Mouse (Mus musculus) liver, adult 2 months (tissue): ENCODE measurements around the gene Scap. TPM values are rescaled to one million over a fixed set of nuclear protein-coding genes. Genes with fewer than 3 reads are reported as not detected.
A peak's percentile ranks its signal among the peaks of the same experiment; 100 is the strongest.

Source experiments
- DNase-seq: peaks from one replicate; pipeline ENCODE4 v3.0.0-alpha.2; 2011; ENCODE audit warnings: low read depth, low spot score; ENCODE audit errors: extremely low read depth
- H3K27ac ChIP-seq: fragments of 200-500 bp; replicated peaks from 2 replicates; pipeline ENCODE4 v1.5.1; 2012; ENCODE audit warnings: low read depth, mild to moderate bottlenecking, control low read depth, inconsistent platforms, low read length; ENCODE audit not compliant: insufficient read depth
- H3K27me3 ChIP-seq: fragments of 200-500 bp; 2 replicates; pipeline ENCODE4 v1.6.1; 2012; ENCODE audit warnings: mild to moderate bottlenecking, moderate library complexity, low read length, inconsistent platforms; ENCODE audit not compliant: control insufficient read depth, insufficient read depth
- H3K36me3 ChIP-seq: fragments of 200-500 bp; 2 replicates; pipeline ENCODE4 v1.6.1; 2012; ENCODE audit warnings: low read length, inconsistent platforms; ENCODE audit not compliant: control insufficient read depth, insufficient read depth
- H3K4me1 ChIP-seq: fragments of 200-500 bp; 2 replicates; pipeline ENCODE4 v1.6.1; 2011; ENCODE audit warnings: low read length; ENCODE audit not compliant: control insufficient read depth, insufficient read depth
- H3K4me3 ChIP-seq: fragments of 200-500 bp; 2 replicates; pipeline ENCODE4 v1.5.1; 2011; ENCODE audit warnings: low read depth, mild to moderate bottlenecking, control low read depth, low read length, moderate library complexity; ENCODE audit not compliant: insufficient read depth
- H3K79me2 ChIP-seq: fragments of 200-500 bp; 2 replicates; pipeline ENCODE4 v1.6.1; 2012; ENCODE audit warnings: inconsistent platforms, mild to moderate bottlenecking, low read length, moderate library complexity; ENCODE audit not compliant: control insufficient read depth, insufficient read depth
- H3K9ac ChIP-seq: fragments of 200-500 bp; 2 replicates; pipeline ENCODE4 v1.6.1; 2012; ENCODE audit warnings: low read depth, mild to moderate bottlenecking, control low read depth, inconsistent platforms, low read length
- CTCF ChIP-seq: fragments of 200-500 bp; IDR thresholded peaks from 2 replicates; pipeline ENCODE4 v1.5.1; 2011; ENCODE audit warnings: low read depth, low read length, control low read depth
- POLR2A ChIP-seq: fragments of 200-500 bp; IDR thresholded peaks from 2 replicates; pipeline ENCODE4 v1.6.1; 2011; ENCODE audit warnings: low read length, control low read depth; ENCODE audit not compliant: insufficient read depth; ENCODE audit errors: extremely low read depth
- WGBS: fragments of 180-500 bp; shearing (Covaris S2); methylation state at CpG from one replicate; pipeline ENCODE4 v1.1.7; 2018; 5-methylcytosine and 5-hydroxymethylcytosine counted together
- polyA plus RNA-seq: library from polyadenylated mRNA; depleted of rRNA; stranded (reverse); fragments of >200 nt; gene quantifications from 2 replicates; pipeline ENCODE4 v1.2.3, GENCODE M21; 2012
- total RNA-seq: library from RNA; depleted of rRNA; stranded (reverse); fragments of >200 nt; gene quantifications from 2 replicates; pipeline ENCODE4 v1.2.3, GENCODE M21; 2014

The Scap gene
- total and polyA plus RNA-seq, 2 experiments: 51.8 to 72.9 TPM

DNA sequence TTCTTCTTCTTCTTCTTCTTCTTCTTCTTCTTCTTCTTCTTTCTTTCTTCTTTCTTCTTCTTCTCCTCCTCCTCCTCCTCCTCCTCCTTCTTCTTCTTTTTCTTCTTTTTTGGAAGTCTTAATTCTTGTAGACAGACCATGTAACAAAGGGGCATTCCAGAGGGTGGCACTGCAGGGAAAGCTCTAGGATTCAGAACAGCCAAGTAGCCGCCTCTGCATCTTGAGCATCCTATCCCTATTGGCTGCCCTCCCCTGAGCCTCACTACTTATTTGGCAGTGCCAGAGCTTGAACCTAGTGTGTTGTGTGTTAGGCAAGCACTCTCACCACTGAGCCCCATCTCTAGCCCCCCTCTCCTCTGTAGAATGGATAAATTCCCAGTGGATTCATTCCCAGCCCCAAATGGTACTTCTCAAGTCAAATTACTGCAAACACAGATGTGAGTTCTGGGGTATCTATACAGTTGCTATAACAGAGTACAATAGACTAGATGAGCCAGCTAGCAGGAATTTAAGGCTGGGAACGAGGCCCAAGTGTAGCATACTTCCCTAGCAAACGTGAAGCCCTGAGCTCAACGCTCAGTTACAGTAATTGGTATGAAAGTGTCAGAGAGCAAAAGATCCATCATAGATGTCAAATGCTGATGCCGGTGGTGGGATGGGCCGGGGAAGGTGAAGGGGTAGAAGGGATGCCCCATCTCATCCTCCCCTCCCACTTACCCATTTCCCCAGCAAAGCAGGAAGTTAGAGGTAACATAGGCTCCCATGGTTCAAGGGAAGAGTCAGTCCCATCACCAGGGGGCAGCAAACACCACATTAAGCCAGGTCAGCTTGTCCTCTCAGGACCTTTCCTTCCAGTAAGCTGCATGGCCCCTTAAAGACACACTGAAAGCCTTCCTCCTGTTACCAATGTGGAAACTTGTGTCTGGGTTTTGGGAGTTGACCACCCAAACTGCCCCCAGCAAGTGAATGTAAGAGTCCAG is 78.1 kb downstream of the Scap start:
- Histone ChIP-seq H3K4me1 (peaks cover 5% of the 10 kb centered on the region), H3K27ac (no peak overlapping the region), H3K79me2 (peaks cover 12% of the 10 kb centered on the region; the same call in 1 of the 2 replicates), H3K27me3 (no peaks in the 10 kb centered on the region), H3K36me3 (no peaks in the 10 kb centered on the region), H3K4me3 (no peak overlapping the region), H3K9ac (no peak overlapping the region)
- TF ChIP-seq POLR2A (no peak), CTCF (peak; percentile 76)
- peak; percentile 66 for DNase-seq
- 40% methylated on average over 6 of the region's 6 CpGs for WGBS

DNA sequence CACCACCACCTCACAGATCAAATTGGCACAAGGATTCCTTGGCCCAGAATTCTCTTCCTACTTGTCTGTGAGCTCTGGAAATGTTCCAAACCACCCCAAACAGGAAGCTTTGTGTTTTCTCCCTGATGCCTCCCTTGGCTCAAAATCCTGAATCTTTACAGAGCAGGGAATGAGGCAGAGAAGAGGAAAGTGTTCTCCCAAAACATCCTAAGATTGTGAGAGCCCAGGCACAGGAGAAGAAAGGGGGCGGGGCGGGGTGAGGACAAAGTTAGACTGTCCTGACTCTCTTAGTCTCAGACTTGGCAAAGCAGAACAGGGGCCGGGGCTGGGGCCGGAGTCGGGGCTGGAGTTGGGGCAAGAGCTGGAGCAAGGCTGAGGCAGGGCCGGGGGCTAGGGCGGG is 79.8 kb downstream of the Scap start:
- Histone ChIP-seq H3K36me3 (no peaks in the 10 kb centered on the region), H3K79me2 (peaks cover under 1% of the 10 kb centered on the region; the same call in 1 of the 2 replicates), H3K9ac (no peak overlapping the region), H3K27ac (no peak overlapping the region), H3K4me1 (no peaks in the 10 kb centered on the region), H3K27me3 (no peaks in the 10 kb centered on the region), H3K4me3 (no peak overlapping the region)
- TF ChIP-seq CTCF: no peak
- TF ChIP-seq POLR2A: no peak
- 84% methylated on average over 7 of the region's 7 CpGs for WGBS
- DNase-seq: no peak

DNA sequence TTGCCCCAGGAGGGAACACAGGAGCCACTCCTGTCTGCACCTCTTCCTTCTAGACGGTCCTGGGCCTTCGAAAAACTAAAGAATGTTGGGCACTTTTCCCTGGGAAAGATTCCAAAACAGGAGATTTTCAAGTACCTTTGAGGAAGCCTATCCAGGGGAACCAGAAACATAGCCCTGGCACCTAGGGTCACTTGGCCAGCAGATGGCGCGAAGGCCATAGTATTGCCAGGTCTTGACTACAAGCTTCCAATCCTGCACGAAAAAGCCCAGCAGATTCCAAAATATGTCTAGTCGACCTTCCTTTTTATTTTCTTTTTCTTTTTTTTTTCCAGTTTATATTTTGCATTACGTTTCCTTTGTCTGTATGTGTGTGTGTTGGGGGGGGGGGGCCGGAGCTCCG is 80.7 kb downstream of the Scap start:
- Histone ChIP-seq H3K27me3 (no peaks in the 10 kb centered on the region), H3K36me3 (no peaks in the 10 kb centered on the region), H3K27ac (no peak overlapping the region), H3K4me3 (no peak overlapping the region), H3K9ac (no peak overlapping the region), H3K79me2 (no peaks in the 10 kb centered on the region), H3K4me1 (no peaks in the 10 kb centered on the region)
- TF ChIP-seq POLR2A (no peak), CTCF (peak; percentile 48)
- no peak for DNase-seq
- 62% methylated on average over 9 of the region's 9 CpGs for WGBS

DNA sequence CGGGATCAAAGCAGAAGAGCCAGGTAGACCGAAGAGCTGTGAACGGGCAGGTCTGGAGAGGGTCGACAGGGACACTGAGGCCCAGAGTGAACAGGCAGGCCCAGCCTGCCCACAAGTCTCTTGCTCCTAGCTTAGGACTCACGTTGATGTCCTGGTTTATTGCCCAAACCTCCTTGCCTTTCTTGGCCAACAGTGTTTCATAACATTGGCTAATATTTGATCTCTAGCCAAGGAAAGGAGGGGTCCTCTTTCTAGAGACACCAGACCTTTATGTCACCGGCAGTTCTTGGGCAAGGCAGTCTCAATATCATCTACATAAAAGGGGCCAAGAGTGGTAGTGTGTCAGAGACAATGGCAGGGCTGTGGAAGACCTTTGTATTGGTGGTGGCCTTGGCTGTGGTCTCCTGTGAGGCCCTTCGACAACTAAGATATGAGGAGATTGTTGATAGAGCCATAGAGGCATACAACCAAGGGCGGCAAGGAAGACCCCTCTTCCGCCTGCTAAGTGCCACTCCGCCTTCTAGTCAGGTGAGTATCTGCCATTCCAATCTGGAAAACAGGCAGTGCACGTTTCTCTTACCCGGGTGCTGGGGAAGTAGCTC is 86.5 kb downstream of the Scap start, which contains the start of gene Ngp:
TSS of gene Ngp (plus strand) at position 237 of the 602 bp plus-strand sequence.
- Histone ChIP-seq H3K4me1 (no peaks in the 10 kb centered on the region), H3K79me2 (no peaks in the 10 kb centered on the region), H3K27me3 (no peaks in the 10 kb centered on the region), H3K27ac (no peak within 1 kb of the TSS), H3K4me3 (no peak within 1 kb of the TSS), H3K9ac (no peak within 1 kb of the TSS), H3K36me3 (no peaks in the 10 kb centered on the region)
- TF ChIP-seq CTCF: no peak
- TF ChIP-seq POLR2A: no peak
- 84% methylated on average over 12 of the region's 12 CpGs for WGBS
- no peak for DNase-seq

DNA sequence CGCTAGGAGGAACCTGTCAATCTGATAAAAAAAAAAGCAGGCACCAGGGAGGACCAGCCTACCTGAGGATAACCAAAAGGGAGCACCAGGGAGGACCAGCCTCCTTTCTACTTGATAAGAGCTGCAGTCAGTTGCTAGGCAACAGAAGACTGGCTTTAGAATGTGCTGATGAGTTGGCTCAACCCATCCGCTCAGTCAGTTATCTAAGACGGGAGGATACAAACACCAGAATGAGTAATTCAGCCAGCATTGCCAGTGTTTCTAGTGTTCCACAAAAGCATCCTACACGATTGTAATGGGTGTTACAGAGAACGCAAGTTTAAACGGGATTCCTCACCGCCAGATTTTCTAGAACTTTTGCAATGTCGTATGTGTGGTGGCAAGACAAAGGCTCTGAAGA is 98.2 kb downstream of the Scap start:
- peaks cover 3% of the 10 kb centered on the region; the same call in 1 of the 2 replicates for H3K36me3 ChIP-seq
- WGBS: 86% methylated on average over 8 of the region's 8 CpGs
- H3K79me2 ChIP-seq: no peaks in the 10 kb centered on the region
- TF ChIP-seq POLR2A: no peak
- TF ChIP-seq CTCF: no peak
- H3K27me3 ChIP-seq: no peaks in the 10 kb centered on the region
- no peaks in the 10 kb centered on the region for H3K4me1 ChIP-seq
- no peak overlapping the region for H3K9ac ChIP-seq
- H3K4me3 ChIP-seq: no peak overlapping the region
- no peak overlapping the region for H3K27ac ChIP-seq
- no peak for DNase-seq
